In the genomic region with DNA sequence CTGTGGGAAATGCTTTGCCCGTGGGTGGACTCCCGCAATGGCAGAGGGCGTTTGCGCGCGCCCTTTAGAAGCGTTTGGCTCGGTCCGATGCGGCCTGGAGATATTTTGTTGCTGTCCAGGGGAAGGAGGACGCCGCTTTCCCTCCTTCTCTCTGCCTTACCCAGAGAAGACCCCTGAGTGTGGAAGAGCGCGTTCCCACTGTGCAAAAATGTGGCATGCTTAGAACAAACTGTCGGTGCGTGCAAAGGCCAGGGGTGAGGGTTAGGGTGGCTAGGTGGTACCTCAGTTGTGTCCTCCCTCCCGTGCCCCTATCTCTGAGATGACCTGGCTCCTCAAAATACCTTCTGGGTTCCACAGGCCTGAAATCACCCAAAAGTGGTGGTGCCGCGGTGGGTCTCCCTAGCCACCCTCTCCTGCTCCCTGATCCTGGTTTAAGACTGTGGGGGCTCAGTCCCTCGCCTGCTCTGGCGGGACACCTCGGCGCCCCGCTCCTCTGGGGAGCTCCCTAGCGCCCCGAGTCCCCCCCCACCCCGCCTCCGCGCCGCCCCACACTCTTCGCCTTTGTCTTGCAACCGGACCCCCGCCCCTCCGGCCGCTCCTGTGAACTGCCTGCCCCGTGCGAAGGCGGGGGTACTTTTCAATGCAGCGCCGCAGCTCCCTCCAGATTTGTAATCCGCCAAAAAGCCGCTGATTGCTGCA, we compare ENCODE assay signal across 9 mouse cellular contexts. TPM values are rescaled to one million over a fixed set of nuclear protein-coding genes. Genes with fewer than 3 reads are reported as not detected.
A peak's percentile ranks its signal among the peaks of the same experiment; 100 is the strongest.
DNase-seq lines count a peak whose midpoint lies in the region; ATAC-seq and TF ChIP-seq lines count a peak whose summit lies in the region.
"Had no signal": no experiment of that assay in that cellular context is flagged by ENCODE, and none has a peak within 500 bp of the region (broad histone marks: within the 10 kb centered on the region; RNA-seq: fewer than 3 reads in every experiment).

No protein-coding gene starts in this region.

- 2% methylated on average over 42 of the region's 42 CpGs for WGBS in embryonic facial prominence, embryonic 12.5 days
- WGBS in hindbrain, postnatal 0 days, result 3% methylated on average over 42 of the region's 42 CpGs

- peaks cover 91% of the 10 kb centered on the region for H3K27me3 ChIP-seq in embryonic facial prominence, embryonic 12.5 days
- H3K27me3 ChIP-seq in hindbrain, postnatal 0 days (ENCODE audit: insufficient read depth, low read length), result peaks cover 65% of the 10 kb centered on the region

- H3K36me3 ChIP-seq in embryonic facial prominence, embryonic 12.5 days, result no peaks in the 10 kb centered on the region
- H3K36me3 ChIP-seq in hindbrain, postnatal 0 days (ENCODE audit: insufficient read depth, low read length), result no peaks in the 10 kb centered on the region

- 0 out of 2 replicates have a peak overlapping the region, but pooled peaks have one; percentile 24 for H3K9ac ChIP-seq in embryonic facial prominence, embryonic 12.5 days
- no peak overlapping the region for H3K9ac ChIP-seq in hindbrain, postnatal 0 days (replicated peaks; ENCODE audit: low read length)

- DNase-seq in layer of hippocampus, adult 2 months (ENCODE audit: low spot score in 2 of 2), result no peak
- DNase-seq in layer of hippocampus, postnatal 25 days (ENCODE audit: extremely low spot score in 1 of 2, low spot score in 1 of 2), result no peak
- DNase-seq in hindbrain, postnatal 0 days (ENCODE audit: low spot score), result no peak
- DNase-seq in neural tube, embryonic 10.5 days (ENCODE audit: extremely low spot score, low spot score), result peak; percentile 55
- no peak for DNase-seq in ovary, postnatal 14 days (ENCODE audit: low spot score)
- no peak for DNase-seq in cerebellum, postnatal 36 days
- no peak for DNase-seq in urinary bladder, postnatal 4 days (ENCODE audit: low spot score in 2 of 2)
- DNase-seq: right cerebral cortex, postnatal 4 days had no signal

- H3K4me1 ChIP-seq in embryonic facial prominence, embryonic 12.5 days, result peaks cover 18% of the 10 kb centered on the region
- H3K4me1 ChIP-seq in hindbrain, postnatal 0 days (ENCODE audit: insufficient read depth, low read length), result peaks cover 6% of the 10 kb centered on the region; the same call in 1 of the 2 replicates

- ATAC-seq in embryonic facial prominence, embryonic 12.5 days (ENCODE audit: insufficient number of reproducible peaks, insufficient read depth, low FRiP score, low TSS enrichment), result no peak
- ATAC-seq in hindbrain, postnatal 0 days, result no peak

- peak overlapping the region; percentile 39 for H3K4me2 ChIP-seq in embryonic facial prominence, embryonic 12.5 days (replicated peaks)
- peak overlapping the region; percentile 48 for H3K4me2 ChIP-seq in hindbrain, postnatal 0 days (ENCODE audit: low read depth, low read length)

- no peak for TF ChIP-seq CTCF in layer of hippocampus, adult 2 months (conservative IDR thresholded peaks at IDR 0.05)
- no peak for TF ChIP-seq CTCF in hindbrain, postnatal 0 days (IDR thresholded peaks at IDR 0.05; ENCODE audit: low read depth)

- no peaks in the 10 kb centered on the region for H3K9me3 ChIP-seq in embryonic facial prominence, embryonic 12.5 days
- no peaks in the 10 kb centered on the region for H3K9me3 ChIP-seq in hindbrain, postnatal 0 days (ENCODE audit: low read length)

- peak overlapping the region; percentile 39 for H3K4me3 ChIP-seq in layer of hippocampus, adult 2 months
- H3K4me3 ChIP-seq in embryonic facial prominence, embryonic 12.5 days, result peak overlapping the region; percentile 13
- H3K4me3 ChIP-seq in hindbrain, postnatal 0 days (ENCODE audit: low read length), result peak overlapping the region; percentile 22; the same call in 1 of the 2 replicates

- H3K27ac ChIP-seq in layer of hippocampus, adult 2 months, result peak overlapping the region; percentile 43; the same call in 1 of the 2 replicates
- H3K27ac ChIP-seq in embryonic facial prominence, embryonic 12.5 days, result no peak overlapping the region
- H3K27ac ChIP-seq in hindbrain, postnatal 0 days, result no peak overlapping the region

RNA-seq across cellular contexts. Expression of gene Ostm1, which starts 48.3 kb away (rescaled TPM):
- 10 to 100 TPM; 53.0 to 54.7 TPM for total RNA-seq in layer of hippocampus, adult 2 months (2021)
- total RNA-seq in layer of hippocampus, postnatal 25 days (2021), result 10 to 100 TPM; 54.3 to 56.1 TPM
- polyA plus RNA-seq in embryonic facial prominence, embryonic 12.5 days (2016; fragmentation: Nextera tagmentation; extraction: Ambion mirVana), result 13.6 and 14.1 TPM in 2 replicates
- total RNA-seq in hindbrain, postnatal 0 days (2014; rRNA removed), result 37.0 and 43.1 TPM in 2 replicates
- 36.8 and 39.2 TPM in 2 replicates for polyA plus RNA-seq in hindbrain, postnatal 0 days (2015; fragmentation: Nextera tagmentation; extraction: Ambion mirVana)

RNA-seq across cellular contexts. Expression of gene Nr2e1, which starts 48.5 kb away (rescaled TPM):
- total RNA-seq in layer of hippocampus, adult 2 months (2021), result 10 to 100 TPM; 13.7 to 15.2 TPM
- total RNA-seq in layer of hippocampus, postnatal 25 days (2021), result 10 to 100 TPM; 14.6 to 16.6 TPM
- 5.8 and 6.6 TPM in 2 replicates for polyA plus RNA-seq in embryonic facial prominence, embryonic 12.5 days (2016; fragmentation: Nextera tagmentation; extraction: Ambion mirVana)
- 0.10 TPM in 1 of 2 replicates, not detected in the other for total RNA-seq in hindbrain, postnatal 0 days (2014; rRNA removed)
- not detected in 2 replicates for polyA plus RNA-seq in hindbrain, postnatal 0 days (2015; fragmentation: Nextera tagmentation; extraction: Ambion mirVana)

Comparison
In these comparisons a context has a peak if more than half of its experiments do, and no peak if none do; other contexts are left out.
1. RNA of gene Nr2e1, which starts 48.5 kb away (total RNA-seq): 14.6 to 16.6 TPM in layer of hippocampus, postnatal 25 days and 13.7 to 15.2 TPM in layer of hippocampus, adult 2 months; 0.10 TPM in hindbrain, postnatal 0 days; every median in the first group is over 10 times any median in the second.
2. Peak in every context shown above with its lines, with median percentiles within 50 percentile points of each other: H3K4me3 ChIP-seq.